Comparison of ENCODE assay signal across 13 mouse cellular contexts in the genomic region with DNA sequence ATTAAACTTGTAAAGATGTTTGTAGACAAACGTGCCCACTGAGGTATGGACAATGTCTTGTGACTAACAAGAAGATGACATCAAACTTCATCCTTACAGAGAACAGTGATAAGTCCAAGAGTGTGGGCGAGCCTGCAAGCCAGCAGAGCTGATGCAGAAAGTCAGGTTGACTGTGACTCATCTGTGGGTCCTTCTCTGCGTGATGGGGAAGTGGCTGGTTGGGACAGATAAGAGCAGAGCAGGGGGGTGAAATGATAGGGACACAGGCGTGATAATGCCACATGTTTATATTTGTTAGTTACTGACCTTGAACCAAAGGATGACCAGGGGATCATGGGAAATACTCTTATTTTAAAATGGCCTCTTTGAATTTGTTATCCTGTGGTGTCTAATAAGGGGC. TPM values are rescaled to one million over a fixed set of nuclear protein-coding genes. Genes with fewer than 3 reads are reported as not detected.
DNase-seq lines count a peak whose midpoint lies in the region.
"Had no signal": no experiment of that assay in that cellular context is flagged by ENCODE, and none has a peak within 500 bp of the region (broad histone marks: within the 10 kb centered on the region; RNA-seq: fewer than 3 reads in every experiment).

No protein-coding gene starts in this region.

- no peaks in the 10 kb centered on the region for H3K27me3 ChIP-seq in splenic B cell, adult 2 months (ENCODE audit: control insufficient read depth, insufficient read depth, low read length, poor library complexity, severe bottlenecking)
- H3K27me3 ChIP-seq: limb, embryonic 12.5 days had no signal

- H3K36me3 ChIP-seq in splenic B cell, adult 2 months (ENCODE audit: control insufficient read depth, insufficient read depth, low read length, poor library complexity, severe bottlenecking): no peaks in the 10 kb centered on the region
- H3K36me3 ChIP-seq: limb, embryonic 12.5 days had no signal

- DNase-seq in embryo, embryonic 10 days (ENCODE audit: low spot score): peak; percentile 8
- DNase-seq in embryo, embryonic 9.5 days (ENCODE audit: extremely low spot score): no peak
- peak; percentile 32 for DNase-seq in lung, postnatal 36 days
- no peak for DNase-seq in lung, postnatal 10 days
- peak; percentile 84 for DNase-seq in liver
- peak; percentile 30 for DNase-seq in splenic B cell, adult 2 months (ENCODE audit: low read depth, low spot score)
- DNase-seq in spleen, adult 18-20 months: no peak
- DNase-seq in layer of hippocampus, postnatal 14 days (ENCODE audit: low spot score in 2 of 2): no peak
- DNase-seq: cerebellum, postnatal 36 days; gastrocnemius, postnatal 25 days; kidney, adult 11 months; thymus, postnatal 25 days had no signal

RNA-seq across cellular contexts. Expression of a gene that starts 23.3 kb away (rescaled TPM):
- 1 to 10 TPM in 1 of 2 experiments, not detected in 1; 1.7 TPM for total RNA-seq in layer of hippocampus, postnatal 14 days (2021)

RNA-seq across cellular contexts. Expression of a gene that starts 37.7 kb away (rescaled TPM):
- 1 to 10 TPM; 2.3 to 2.7 TPM for total RNA-seq in layer of hippocampus, postnatal 14 days (2021)

RNA-seq across cellular contexts. Expression of a gene that starts 57.7 kb away (rescaled TPM):
- 1 to 10 TPM; 3.3 to 3.8 TPM for total RNA-seq in layer of hippocampus, postnatal 14 days (2021)

Comparison
In these comparisons a context has a peak if more than half of its experiments do, and no peak if none do; other contexts are left out.
1. DNase-seq: peak in embryo, embryonic 10 days (single experiment), lung, postnatal 36 days (single experiment), liver (single experiment) and splenic B cell, adult 2 months (single experiment); none in embryo, embryonic 9.5 days (single experiment), lung, postnatal 10 days (single experiment), spleen, adult 18-20 months (0 of 2) and layer of hippocampus, postnatal 14 days (0 of 2).